Mouse (Mus musculus) gastrocnemius, postnatal 25 days (tissue): ENCODE results near the gene Clstn1. TPM values are rescaled to one million over a fixed set of nuclear protein-coding genes. Genes with fewer than 3 reads are reported as not detected.

Source experiments
- DNase-seq: peaks from one replicate; pipeline ENCODE4 v3.0.0; 2022
- total RNA-seq, 2 experiments: library from RNA; stranded (reverse); gene quantifications; 1 replicate in 1 of 2; 2 replicates in 1 of 2; pipeline ENCODE4 v1.2.3; 2021

Gene Clstn1
- total RNA-seq, 2 experiments from 2014 or later, result 29.0 to 29.1 TPM

- DNase-seq, result no peak
Measured at GRCm38 (mm10) chr4:149635915-149636415, 49.7 kb downstream of the Clstn1 start.

- DNase-seq, result peak; percentile 54
Measured at GRCm38 (mm10) chr4:149637942-149638341, 51.7 kb downstream of the Clstn1 start.

GRCm38 (mm10) chr4:149640831-149641230 is 54.6 kb downstream of the Clstn1 start:
- DNase-seq, result no peak

- DNase-seq, result no peak
Measured at GRCm38 (mm10) chr4:149641400-149641799, 55.1 kb downstream of the Clstn1 start.

GRCm38 (mm10) chr4:149641956-149642355 is 55.7 kb downstream of the Clstn1 start:
- DNase-seq, result no peak

GRCm38 (mm10) chr4:149645761-149646160 is 59.5 kb downstream of the Clstn1 start:
- DNase-seq, result no peak

GRCm38 (mm10) chr4:149648031-149648805 is 62.0 kb downstream of the Clstn1 start:
- no peak for DNase-seq

GRCm38 (mm10) chr4:149650493-149651193 is 64.4 kb downstream of the Clstn1 start:
- DNase-seq, result peak; percentile 57

- no peak for DNase-seq
Measured at GRCm38 (mm10) chr4:149654232-149654631, 68.0 kb downstream of the Clstn1 start.

GRCm38 (mm10) chr4:149657858-149658416 is 71.7 kb downstream of the Clstn1 start:
- no peak for DNase-seq

GRCm38 (mm10) chr4:149659495-149660116 is 73.3 kb downstream of the Clstn1 start:
- DNase-seq, result no peak

- no peak for DNase-seq
Measured at GRCm38 (mm10) chr4:149660598-149660997, 74.3 kb downstream of the Clstn1 start.

GRCm38 (mm10) chr4:149661967-149662589 is 75.8 kb downstream of the Clstn1 start:
- no peak for DNase-seq

GRCm38 (mm10) chr4:149663849-149664503 is 77.7 kb downstream of the Clstn1 start:
- DNase-seq, result no peak

GRCm38 (mm10) chr4:149665016-149665691 is 78.9 kb downstream of the Clstn1 start:
- DNase-seq, result no peak

- no peak for DNase-seq
Measured at GRCm38 (mm10) chr4:149665692-149666090, 79.4 kb downstream of the Clstn1 start.

- DNase-seq, result no peak
Measured at GRCm38 (mm10) chr4:149671175-149671574, 84.9 kb downstream of the Clstn1 start.

GRCm38 (mm10) chr4:149672747-149673146 is 86.5 kb downstream of the Clstn1 start:
- no peak for DNase-seq

- no peak for DNase-seq
Measured at GRCm38 (mm10) chr4:149674814-149675377, 88.6 kb downstream of the Clstn1 start.
